Mouse (Mus musculus) small intestine, adult 2 months (tissue): ENCODE results near the gene Prdm2. TPM values are rescaled to one million over a fixed set of nuclear protein-coding genes. Genes with fewer than 3 reads are reported as not detected.

Experiments used
- H3K27ac ChIP-seq: fragments of 200-500 bp; 2 replicates; pipeline ENCODE4 v1.5.1; 2012; ENCODE audit warnings: low read depth, low read length, control low read depth, inconsistent platforms; ENCODE audit not compliant: insufficient read depth
- H3K27me3 ChIP-seq: fragments of 200-500 bp; 2 replicates; pipeline ENCODE4 v1.6.1; 2012; ENCODE audit warnings: mild to moderate bottlenecking, moderate library complexity, low read length, inconsistent platforms; ENCODE audit not compliant: control insufficient read depth, insufficient read depth
- H3K36me3 ChIP-seq: fragments of 200-500 bp; 2 replicates; pipeline ENCODE4 v1.6.1; 2012; ENCODE audit warnings: mild to moderate bottlenecking, low read length, control low read depth, inconsistent platforms; ENCODE audit not compliant: control insufficient read depth, insufficient read depth
- H3K4me1 ChIP-seq: fragments of 200-500 bp; 2 replicates; pipeline ENCODE4 v1.6.1; 2012; ENCODE audit warnings: low read length, inconsistent platforms, mixed read lengths; ENCODE audit not compliant: control insufficient read depth, insufficient read depth, insufficient read length
- H3K4me3 ChIP-seq: fragments of 200-500 bp; 2 replicates; pipeline ENCODE4 v1.5.1; 2012; ENCODE audit warnings: low read depth, mild to moderate bottlenecking, control low read depth, inconsistent platforms, low read length, moderate library complexity
- CTCF ChIP-seq: fragments of 200-500 bp; IDR thresholded peaks from 2 replicates; pipeline ENCODE4 v1.5.1; 2012; ENCODE audit warnings: low read depth, mild to moderate bottlenecking, control low read depth, inconsistent platforms, low read length, moderate library complexity, mixed read lengths; ENCODE audit not compliant: insufficient replicate concordance, insufficient read length; ENCODE audit errors: extremely low read depth
- POLR2A ChIP-seq: fragments of 200-500 bp; IDR thresholded peaks from 2 replicates; pipeline ENCODE4 v1.6.1; 2012; ENCODE audit warnings: low read depth, mild to moderate bottlenecking, control low read depth, inconsistent platforms, low read length, moderate library complexity
- WGBS: fragments of 180-500 bp; shearing (Covaris S2); methylation state at CpG from one replicate; pipeline ENCODE4 v1.1.7; 2018; 5-methylcytosine and 5-hydroxymethylcytosine counted together
- polyA plus RNA-seq: library from polyadenylated mRNA; depleted of rRNA; stranded (reverse); fragments of >200 nt; gene quantifications from 2 replicates; pipeline ENCODE4 v1.2.3, GENCODE M21; 2012

Prdm2 gene
- polyA plus RNA-seq, 1 experiment = 12.3 TPM

- no peaks in the 10 kb centered on the region for H3K4me1 ChIP-seq
- no peak overlapping the region for H3K4me3 ChIP-seq
- no peak for TF ChIP-seq CTCF
- no peak for TF ChIP-seq POLR2A
- peaks cover 55% of the 10 kb centered on the region for H3K36me3 ChIP-seq
- no peak overlapping the region for H3K27ac ChIP-seq
- 73% methylated on average over 4 of the region's 4 CpGs for WGBS
- no peaks in the 10 kb centered on the region for H3K27me3 ChIP-seq
These were observed 83.5 kb downstream of the Prdm2 start for GRCm38 (mm10) chr4:143129261-143129760.

GRCm38 (mm10) chr4:143127171-143127570 lies 85.6 kb downstream of the Prdm2 start:
- no peak overlapping the region for H3K27ac ChIP-seq
- H3K4me3 ChIP-seq = no peak overlapping the region
- 83% methylated on average over 5 of the region's 5 CpGs for WGBS
- peaks cover 36% of the 10 kb centered on the region for H3K36me3 ChIP-seq
- H3K27me3 ChIP-seq = no peaks in the 10 kb centered on the region
- H3K4me1 ChIP-seq = no peaks in the 10 kb centered on the region
- no peak for TF ChIP-seq POLR2A
- no peak for TF ChIP-seq CTCF

- no peak overlapping the region for H3K4me3 ChIP-seq
- 93% methylated on average over 14 of the region's 14 CpGs for WGBS
- no peaks in the 10 kb centered on the region for H3K4me1 ChIP-seq
- H3K27me3 ChIP-seq = no peaks in the 10 kb centered on the region
- no peak overlapping the region for H3K27ac ChIP-seq
- TF ChIP-seq POLR2A = no peak
- TF ChIP-seq CTCF = no peak
- H3K36me3 ChIP-seq = peaks cover 29% of the 10 kb centered on the region
These were observed 86.3 kb downstream of the Prdm2 start for GRCm38 (mm10) chr4:143126476-143126875.

- H3K27me3 ChIP-seq = no peaks in the 10 kb centered on the region
- H3K36me3 ChIP-seq = peaks cover 25% of the 10 kb centered on the region
- H3K27ac ChIP-seq = no peak overlapping the region
- no peak overlapping the region for H3K4me3 ChIP-seq
- WGBS = 85% methylated on average over 6 of the region's 6 CpGs
- H3K4me1 ChIP-seq = no peaks in the 10 kb centered on the region
- TF ChIP-seq CTCF = no peak
- TF ChIP-seq POLR2A = no peak
These were observed 87.5 kb downstream of the Prdm2 start for GRCm38 (mm10) chr4:143125290-143125689.

GRCm38 (mm10) chr4:143123043-143123442 lies 89.8 kb downstream of the Prdm2 start:
- H3K4me1 ChIP-seq = 0 out of 2 replicates have a peak, but pooled peaks cover 2% of the 10 kb centered on the region
- peaks cover 11% of the 10 kb centered on the region for H3K36me3 ChIP-seq
- TF ChIP-seq POLR2A (no peak), CTCF (no peak)
- H3K4me3 ChIP-seq = no peak overlapping the region
- H3K27ac ChIP-seq = no peak overlapping the region
- H3K27me3 ChIP-seq = no peaks in the 10 kb centered on the region
- WGBS = 78% methylated on average over 10 of the region's 10 CpGs

GRCm38 (mm10) chr4:143121174-143121573 lies 91.6 kb downstream of the Prdm2 start:
- Histone ChIP-seq H3K4me3 (no peak overlapping the region), H3K36me3 (0 out of 2 replicates have a peak, but pooled peaks cover 2% of the 10 kb centered on the region), H3K27ac (no peak overlapping the region), H3K4me1 (0 out of 2 replicates have a peak, but pooled peaks cover 2% of the 10 kb centered on the region), H3K27me3 (no peaks in the 10 kb centered on the region)
- TF ChIP-seq CTCF (no peak), POLR2A (no peak)
- WGBS = 78% methylated on average over 3 of the region's 3 CpGs

GRCm38 (mm10) chr4:143120008-143120407 lies 92.8 kb downstream of the Prdm2 start:
- Histone ChIP-seq H3K36me3 (0 out of 2 replicates have a peak, but pooled peaks cover 2% of the 10 kb centered on the region), H3K4me1 (0 out of 2 replicates have a peak, but pooled peaks cover 2% of the 10 kb centered on the region), H3K4me3 (no peak overlapping the region), H3K27me3 (no peaks in the 10 kb centered on the region), H3K27ac (no peak overlapping the region)
- 73% methylated on average over 8 of the region's 8 CpGs for WGBS
- no peak for TF ChIP-seq POLR2A
- no peak for TF ChIP-seq CTCF

- Histone ChIP-seq H3K4me3 (no peak overlapping the region), H3K27ac (no peak overlapping the region), H3K4me1 (0 out of 2 replicates have a peak, but pooled peaks cover 2% of the 10 kb centered on the region), H3K27me3 (no peaks in the 10 kb centered on the region), H3K36me3 (0 out of 2 replicates have a peak, but pooled peaks cover 2% of the 10 kb centered on the region)
- 25% methylated on average over 4 of the region's 4 CpGs for WGBS
- TF ChIP-seq POLR2A = no peak
These were observed 94.0 kb downstream of the Prdm2 start for GRCm38 (mm10) chr4:143118843-143119242.
